Comparison of ENCODE assay signal across 8 mouse cellular contexts in genomic region chr6:56691205-56691604, GRCm38 (mm10). TPM values are rescaled to one million over a fixed set of nuclear protein-coding genes. Genes with fewer than 3 reads are reported as not detected.
DNase-seq lines count a peak whose midpoint lies in the region; ATAC-seq lines count a peak whose summit lies in the region.

No protein-coding gene starts in this region.

- no peaks in the 10 kb centered on the region for H3K27me3 ChIP-seq in forebrain, embryonic 10.5 days (ENCODE audit: poor library complexity, severe bottlenecking)
- no peaks in the 10 kb centered on the region for H3K27me3 ChIP-seq in hindbrain, embryonic 16.5 days (replicated peaks; ENCODE audit: control insufficient read depth, insufficient read depth, low read length)
- peaks cover 7% of the 10 kb centered on the region for H3K27me3 ChIP-seq in megakaryocyte, embryonic 14.5 days (replicated peaks)

- H3K9me3 ChIP-seq in forebrain, embryonic 10.5 days: no peaks in the 10 kb centered on the region
- no peaks in the 10 kb centered on the region for H3K9me3 ChIP-seq in hindbrain, embryonic 16.5 days (ENCODE audit: control insufficient read depth, low read length)
- no peaks in the 10 kb centered on the region for H3K9me3 ChIP-seq in megakaryocyte, embryonic 14.5 days

- H3K9ac ChIP-seq in hindbrain, embryonic 16.5 days (ENCODE audit: low read depth, low read length): no peak overlapping the region

- peak; percentile 39 for DNase-seq in gastrocnemius, adult 18-20 months (ENCODE audit: low spot score)
- DNase-seq in gastrocnemius, postnatal 25 days: no peak
- DNase-seq in c-Kit-positive CD71-negative TER-119-negative erythroid progenitor cells, embryonic 14.5 days (ENCODE audit: low read depth): peak; percentile 70
- peak; percentile 73 for DNase-seq in forebrain, embryonic 10.5 days (ENCODE audit: extremely low spot score, low spot score)
- DNase-seq in left cerebral cortex, adult 18-20 months (ENCODE audit: low spot score in 2 of 2): peak; percentile 73 to 82
- peak; percentile 21 for DNase-seq in skeletal muscle tissue, adult 2 months (ENCODE audit: low read depth, low spot score)

- H3K27ac ChIP-seq in forebrain, embryonic 10.5 days: no peak overlapping the region
- no peak overlapping the region for H3K27ac ChIP-seq in hindbrain, embryonic 16.5 days (ENCODE audit: low read depth, low read length)

- H3K4me2 ChIP-seq in hindbrain, embryonic 16.5 days (ENCODE audit: low read length): no peak overlapping the region

- H3K4me1 ChIP-seq in forebrain, embryonic 10.5 days: peaks cover 7% of the 10 kb centered on the region
- H3K4me1 ChIP-seq in hindbrain, embryonic 16.5 days (ENCODE audit: control insufficient read depth, insufficient read depth, low read depth, low read length): no peaks in the 10 kb centered on the region
- H3K4me1 ChIP-seq in megakaryocyte, embryonic 14.5 days: peaks cover 6% of the 10 kb centered on the region

- H3K36me3 ChIP-seq in forebrain, embryonic 10.5 days (replicated peaks): no peaks in the 10 kb centered on the region
- no peaks in the 10 kb centered on the region for H3K36me3 ChIP-seq in hindbrain, embryonic 16.5 days (ENCODE audit: control insufficient read depth, insufficient read depth, low read length)
- H3K36me3 ChIP-seq in megakaryocyte, embryonic 14.5 days (replicated peaks; ENCODE audit: low read length): no peaks in the 10 kb centered on the region

- 6% methylated on average over 2 of the region's 2 CpGs for WGBS in forebrain, embryonic 10.5 days
- 3% methylated on average over 2 of the region's 2 CpGs for WGBS in hindbrain, embryonic 16.5 days

- no peak overlapping the region for H3K4me3 ChIP-seq in forebrain, embryonic 10.5 days
- no peak overlapping the region for H3K4me3 ChIP-seq in hindbrain, embryonic 16.5 days (ENCODE audit: low read length)
- H3K4me3 ChIP-seq in megakaryocyte, embryonic 14.5 days (replicated peaks): peak overlapping the region; percentile 73

- peak; percentile 42; the same call in 1 of the 2 replicates for ATAC-seq in hindbrain, embryonic 16.5 days

RNA-seq across cellular contexts. Expression of gene Lsm5, which starts 13.3 kb away (rescaled TPM):
- total RNA-seq in gastrocnemius, adult 18-20 months (2021): 10 to 100 TPM; 16.1 to 19.0 TPM
- total RNA-seq in gastrocnemius, postnatal 25 days (2021): 10 to 100 TPM; 13.2 to 13.9 TPM
- polyA plus RNA-seq in forebrain, embryonic 10.5 days (2016; fragmentation: Nextera tagmentation; extraction: Ambion mirVana): 224 and 231 TPM in 2 replicates
- 62.0 and 69.5 TPM in 2 replicates for polyA plus RNA-seq in hindbrain, embryonic 16.5 days (2015; fragmentation: Nextera tagmentation; extraction: Ambion mirVana)
- total RNA-seq in left cerebral cortex, adult 18-20 months (2021): 10 to 100 TPM; 12.5 to 13.8 TPM
- not detected in 2 replicates for polyA plus RNA-seq in megakaryocyte, embryonic 14.5 days (2012; ENCODE audit: insufficient read depth, low replicate concordance)

RNA-seq across cellular contexts. Expression of gene Avl9, which starts 23.5 kb away (rescaled TPM):
- total RNA-seq in gastrocnemius, adult 18-20 months (2021): 1 to 10 TPM; 2.7 to 3.5 TPM
- 1 to 10 TPM; 4.4 to 4.8 TPM for total RNA-seq in gastrocnemius, postnatal 25 days (2021)
- 15.3 and 16.8 TPM in 2 replicates for polyA plus RNA-seq in forebrain, embryonic 10.5 days (2016; fragmentation: Nextera tagmentation; extraction: Ambion mirVana)
- polyA plus RNA-seq in hindbrain, embryonic 16.5 days (2015; fragmentation: Nextera tagmentation; extraction: Ambion mirVana): 19.3 and 24.1 TPM in 2 replicates
- total RNA-seq in left cerebral cortex, adult 18-20 months (2021): 10 to 100 TPM; 46.5 to 48.3 TPM
- 1.1 and 1.3 TPM in 2 replicates for polyA plus RNA-seq in megakaryocyte, embryonic 14.5 days (2012; ENCODE audit: insufficient read depth, low replicate concordance)

Comparison
In these comparisons a context has a peak if more than half of its experiments do, and no peak if none do; other contexts are left out.
1. RNA of gene Avl9, which starts 23.5 kb away (total RNA-seq): 46.5 to 48.3 TPM in left cerebral cortex, adult 18-20 months; 4.4 to 4.8 TPM in gastrocnemius, postnatal 25 days and 2.7 to 3.5 TPM in gastrocnemius, adult 18-20 months; every median in the first group is over 4 times any median in the second.